Mouse (Mus musculus): ENCODE data around the gene Myocd.
A peak's percentile ranks its signal among the peaks of the same experiment; 100 is the strongest.

The Myocd gene

DNA sequence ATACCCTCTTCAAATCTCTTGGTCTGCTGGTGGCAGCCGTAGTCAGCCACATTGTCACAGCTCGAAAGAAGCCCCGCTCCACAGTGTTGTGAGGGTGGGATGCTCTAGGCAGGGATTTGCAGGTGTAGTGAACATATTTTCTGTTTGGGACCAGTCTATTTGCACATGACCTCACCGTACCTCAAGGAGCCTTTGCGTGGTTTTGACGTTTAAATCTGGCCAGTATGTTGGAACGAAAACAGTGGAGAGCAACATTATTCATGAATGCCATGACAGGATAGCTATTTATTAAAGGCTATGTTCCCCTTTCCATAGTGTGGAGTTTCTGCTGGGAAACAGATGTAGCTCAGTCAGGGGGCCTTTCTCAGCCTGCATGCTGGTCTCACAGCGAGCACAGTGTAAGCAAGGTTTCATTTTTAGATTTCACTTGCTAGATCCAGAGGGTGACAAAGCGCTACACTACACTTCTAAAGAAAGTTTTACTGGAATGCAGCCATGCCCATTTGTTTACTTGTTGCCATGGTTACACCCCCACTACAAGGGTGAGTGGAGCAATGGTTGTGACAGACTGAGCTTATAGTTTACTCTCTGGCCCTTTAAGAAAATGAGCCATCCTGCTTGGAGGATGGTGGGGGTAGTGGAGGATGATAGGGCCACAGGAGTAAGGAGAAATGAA, 54.7 kb downstream of the Myocd start:
- DNase-seq (ENCODE audit: low spot score in 2 of 2), result no peak

DNA sequence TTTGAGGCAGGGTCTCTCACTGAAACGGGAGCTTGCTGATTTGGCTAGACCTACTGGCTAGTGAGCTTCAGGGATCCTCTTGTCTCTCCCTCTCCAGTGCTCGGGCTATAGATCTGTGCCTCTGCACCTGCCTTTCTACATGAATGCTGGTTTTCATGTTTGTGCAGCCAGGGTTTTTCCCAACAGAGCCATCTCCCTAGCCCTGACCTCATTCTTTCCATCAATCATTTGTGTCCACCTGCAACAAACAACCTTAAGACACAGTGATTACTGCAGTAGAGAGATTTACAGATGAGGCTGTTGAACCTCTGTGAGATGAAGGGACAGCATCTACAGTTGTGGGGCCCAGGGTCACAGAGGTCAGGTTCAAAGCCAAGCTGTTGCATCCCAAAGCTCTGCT, 56.0 kb downstream of the Myocd start:
- no peak for DNase-seq (ENCODE audit: low spot score in 2 of 2)

DNA sequence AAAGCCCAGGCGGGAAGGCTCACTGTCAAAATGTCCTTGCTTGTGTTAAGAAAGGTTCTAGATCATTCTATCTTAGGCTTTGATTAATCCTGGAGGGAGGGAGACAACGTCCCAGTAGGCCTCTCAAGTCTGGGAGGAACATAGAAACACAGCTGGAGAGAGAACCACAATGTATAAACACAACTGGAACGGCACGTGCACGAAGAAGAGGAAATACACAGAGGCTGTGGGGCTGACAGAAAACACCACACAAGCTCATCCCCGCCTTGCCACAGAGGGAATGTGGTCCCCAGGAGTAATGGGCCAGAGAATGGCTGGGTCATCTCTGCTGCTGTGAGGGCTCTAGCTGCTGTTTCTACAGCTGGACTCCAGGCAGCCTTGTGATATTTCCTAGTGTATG, 58.1 kb downstream of the Myocd start:
- no peak for DNase-seq (ENCODE audit: low spot score in 2 of 2)

DNA sequence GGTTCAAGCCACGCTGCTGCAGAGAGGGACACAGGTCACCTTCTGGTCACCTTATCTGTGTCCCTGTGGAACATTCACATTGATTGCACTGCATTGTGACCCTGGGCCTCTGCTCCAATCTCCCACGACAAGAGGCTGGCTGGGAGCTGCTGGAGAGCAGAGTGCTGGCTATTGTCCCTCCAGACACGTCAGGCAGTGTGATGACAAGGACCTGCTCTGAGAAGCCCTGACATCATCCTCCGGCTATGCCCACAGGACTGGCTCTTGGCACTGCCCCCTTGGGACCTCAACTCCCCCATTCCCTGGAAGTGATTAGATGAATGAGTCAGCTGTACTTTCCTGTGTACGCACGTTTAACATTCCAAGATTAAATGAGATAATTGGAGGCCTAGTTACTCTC, 60.3 kb downstream of the Myocd start:
- no peak for DNase-seq (ENCODE audit: low spot score in 2 of 2)

DNA sequence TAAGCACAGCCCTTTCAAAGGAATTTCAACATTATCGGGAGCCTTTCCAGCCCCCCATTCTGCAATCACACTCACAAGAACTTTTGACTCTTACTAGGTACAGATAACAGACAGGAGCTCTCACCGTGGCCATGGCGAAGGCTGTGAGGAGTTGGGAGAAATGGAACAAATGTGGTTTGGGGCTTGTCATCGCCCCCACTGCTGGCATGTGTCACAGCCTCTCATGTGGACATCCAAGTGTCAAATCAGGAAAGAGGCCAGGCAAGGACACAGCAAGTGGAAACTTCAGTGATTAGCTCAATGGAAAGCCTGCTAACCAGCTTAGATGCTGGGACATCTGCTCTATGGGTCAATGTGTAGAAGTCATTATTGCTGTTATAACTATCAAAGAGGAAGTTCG, 64.5 kb downstream of the Myocd start:
- DNase-seq (ENCODE audit: low spot score in 2 of 2), result no peak

DNA sequence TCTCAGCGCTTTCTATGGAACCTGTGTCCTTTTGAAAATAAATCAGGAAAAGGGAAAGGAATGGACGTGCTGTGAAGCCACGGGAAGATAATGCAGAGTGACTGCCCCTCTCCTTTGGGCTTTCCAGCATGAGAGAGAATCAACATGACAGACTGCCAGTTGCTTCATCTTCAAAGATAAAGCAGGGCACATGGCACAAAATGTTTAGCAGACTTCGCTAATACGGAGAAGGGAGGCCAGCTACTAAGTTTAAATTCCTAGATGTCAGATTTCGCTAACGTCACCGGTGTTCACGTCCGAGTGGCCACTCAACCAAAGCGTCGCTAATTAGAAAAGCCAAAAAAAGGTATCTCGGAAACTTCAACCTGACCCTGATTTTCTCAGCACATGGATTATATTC, 65.1 kb downstream of the Myocd start:
- no peak for DNase-seq (ENCODE audit: low spot score in 2 of 2)

DNA sequence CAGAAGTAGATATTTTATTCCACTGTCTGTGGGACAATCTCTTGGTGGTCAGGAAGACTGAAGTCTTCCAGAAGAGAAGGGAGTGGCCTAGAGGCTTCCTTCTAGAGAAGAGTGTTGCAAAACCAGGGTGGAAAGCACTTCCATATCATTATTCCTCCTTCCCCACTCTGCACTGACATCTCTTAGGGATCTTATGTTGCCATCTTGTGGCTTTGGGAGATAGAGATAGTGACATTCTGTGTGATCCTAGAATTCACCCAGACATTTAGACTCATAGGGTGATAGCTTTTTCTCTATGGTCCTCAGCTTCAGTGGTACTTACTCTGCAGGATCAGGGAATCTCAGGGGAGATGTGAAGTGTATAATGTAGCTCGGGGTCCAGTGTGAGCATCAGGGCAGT, 66.8 kb downstream of the Myocd start:
- no peak for DNase-seq (ENCODE audit: low spot score in 2 of 2)

DNA sequence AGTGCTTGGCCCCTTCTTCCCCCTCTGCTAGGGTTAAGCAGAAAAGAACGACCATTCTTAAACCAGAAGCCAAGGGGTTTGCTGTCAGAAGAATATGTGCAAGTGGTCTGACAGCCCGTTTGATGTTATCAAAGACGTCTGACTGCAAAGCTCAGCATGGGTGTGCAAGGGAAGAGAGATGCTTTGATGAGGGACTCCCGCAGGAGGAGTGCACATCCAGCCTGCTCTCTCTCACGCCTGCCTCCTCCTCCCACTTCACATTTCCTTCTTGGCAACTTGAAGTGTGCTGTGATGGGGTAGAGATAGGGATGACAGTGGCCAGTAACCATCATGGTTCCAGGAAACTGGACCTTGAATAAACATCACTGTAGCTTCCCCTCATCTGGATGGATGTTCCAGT, 67.6 kb downstream of the Myocd start:
- DNase-seq (ENCODE audit: low spot score in 2 of 2), result no peak

DNA sequence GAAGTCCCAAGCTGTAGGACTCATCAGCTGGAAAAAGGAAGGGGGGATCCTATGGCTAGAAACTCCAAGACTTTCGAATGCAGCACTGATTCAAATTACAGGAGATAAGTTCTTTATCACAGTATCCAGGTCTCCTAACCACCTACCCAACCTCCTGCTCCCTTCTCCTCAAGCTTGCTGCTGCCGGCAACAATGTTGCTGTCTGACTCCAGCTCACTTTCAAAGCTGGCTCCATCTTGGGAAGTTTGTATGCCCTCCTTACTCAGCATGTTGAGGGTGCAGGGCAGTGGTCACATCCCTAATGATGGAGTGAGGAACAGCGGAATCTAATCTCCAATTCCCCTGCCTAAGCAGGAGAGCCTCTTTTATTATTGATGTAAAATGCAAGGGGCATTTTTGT, 71.8 kb downstream of the Myocd start:
- no peak for DNase-seq (ENCODE audit: low spot score in 2 of 2)

DNA sequence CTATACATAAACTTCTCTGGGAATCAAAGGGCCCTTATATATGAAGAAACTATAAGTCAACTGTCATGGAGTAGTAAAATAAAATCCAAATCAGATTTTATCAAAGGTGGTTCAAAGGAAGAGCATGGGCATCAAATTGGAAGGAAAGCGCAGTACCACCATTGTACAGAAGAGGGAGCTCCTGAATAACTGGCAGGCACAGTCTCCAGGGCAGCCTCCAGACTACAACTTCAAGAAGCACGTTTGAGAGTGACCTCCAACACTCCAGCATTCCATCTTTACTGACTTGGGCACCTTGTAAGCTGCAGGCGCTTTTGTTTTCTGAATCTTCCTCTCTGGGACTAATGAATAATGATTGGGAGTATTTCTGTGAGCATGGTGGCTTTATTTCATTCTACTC, 72.5 kb downstream of the Myocd start:
- peak; percentile 37 to 39 for DNase-seq (ENCODE audit: low spot score in 2 of 2)

DNA sequence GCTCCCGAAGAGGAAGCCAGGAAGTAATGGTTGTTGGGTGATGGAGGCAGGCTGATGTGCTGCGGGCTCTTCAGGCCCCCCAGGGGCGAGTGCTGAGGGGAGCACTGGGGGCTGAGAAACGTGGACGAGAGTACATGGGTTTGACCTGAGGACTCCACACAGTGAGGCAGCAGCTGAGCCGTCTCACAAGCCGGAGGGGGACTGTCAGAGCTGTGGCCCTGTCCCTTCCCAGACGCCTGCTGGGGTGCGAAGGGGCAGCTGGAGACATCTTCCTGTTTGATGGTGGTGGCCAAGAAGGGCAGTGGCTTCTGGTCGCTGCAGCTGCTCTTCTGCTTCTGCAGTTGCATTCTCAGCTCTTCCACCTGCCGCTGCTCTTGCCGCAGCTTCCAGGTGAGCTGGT, 82.8 kb downstream of the Myocd start:
- no peak for DNase-seq (ENCODE audit: low spot score in 2 of 2)

DNA sequence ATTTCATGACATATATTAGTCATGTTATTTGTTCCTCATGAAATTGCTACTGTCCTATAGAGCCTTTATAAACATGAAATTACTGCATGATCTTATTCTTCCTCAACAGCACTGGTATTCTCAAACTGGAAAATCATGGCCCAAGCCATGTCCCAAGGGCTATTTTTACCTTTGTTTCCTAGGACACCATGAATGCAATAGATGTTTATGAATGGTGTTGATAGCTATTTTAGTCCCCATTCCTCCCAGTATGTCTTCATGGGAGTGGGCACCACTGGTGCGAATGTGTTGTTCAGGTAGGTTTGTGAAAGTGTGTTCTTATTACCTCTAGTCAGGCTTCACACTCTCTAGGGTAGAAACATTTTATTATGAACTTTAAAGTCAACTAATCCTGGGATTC, 84.7 kb downstream of the Myocd start:
- DNase-seq (ENCODE audit: low spot score in 2 of 2), result no peak

DNA sequence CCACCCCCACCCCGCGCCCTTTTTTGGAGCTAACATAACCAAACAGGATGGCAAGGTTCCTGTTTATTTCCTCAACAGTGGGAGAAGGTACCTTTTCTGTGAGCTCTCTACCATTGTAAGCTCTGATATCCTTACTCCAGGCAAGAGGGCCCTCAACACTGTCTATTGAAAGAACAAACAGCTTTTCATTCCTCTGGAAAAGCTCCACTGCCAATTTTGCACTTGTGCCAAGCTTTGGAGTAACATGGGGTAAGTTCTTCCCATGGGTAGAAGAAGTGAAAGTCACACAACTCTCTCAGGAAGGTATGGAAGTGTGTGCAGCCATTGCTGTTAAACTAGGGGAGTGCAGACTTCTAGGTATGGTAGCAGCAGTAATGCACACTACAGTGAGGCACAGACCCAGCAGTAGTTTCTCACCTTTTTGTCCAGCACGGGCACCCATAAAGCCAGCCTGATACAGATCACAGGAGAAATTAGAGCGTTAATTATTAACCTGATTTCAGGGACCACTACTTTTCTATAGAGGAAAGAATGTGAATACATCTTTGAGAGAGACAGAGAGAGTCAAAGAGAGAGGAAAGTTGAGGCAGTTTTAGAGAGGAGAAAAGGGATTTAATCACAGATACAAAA, 99.6 kb downstream of the Myocd start:
- no peak for DNase-seq (ENCODE audit: low spot score in 2 of 2)

DNA sequence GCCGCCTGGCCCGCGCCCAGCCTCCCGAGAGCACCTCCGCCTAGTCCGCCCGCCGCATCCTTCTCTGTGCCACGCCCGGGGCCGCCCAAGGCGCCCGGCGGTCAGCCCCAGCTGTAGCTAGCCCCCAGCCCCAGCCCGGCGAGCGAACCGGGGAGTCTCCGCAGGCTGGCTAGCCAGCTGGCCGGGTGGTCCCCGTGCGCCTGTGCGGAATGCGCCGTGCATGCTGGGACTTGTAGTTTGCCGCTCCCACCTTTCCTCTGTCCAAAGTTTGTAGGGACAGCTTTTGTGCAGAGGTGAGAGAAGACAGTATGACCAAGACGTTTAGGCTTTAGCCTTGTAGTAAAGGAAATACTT, 107.0 kb downstream of the Myocd start, which contains the start of gene Arhgap44:
Gene Arhgap44, minus strand, starts transcription at position 195 of the 354 bp plus-strand sequence.
- peak; percentile 55 to 56 for DNase-seq (ENCODE audit: low spot score in 2 of 2)

DNA sequence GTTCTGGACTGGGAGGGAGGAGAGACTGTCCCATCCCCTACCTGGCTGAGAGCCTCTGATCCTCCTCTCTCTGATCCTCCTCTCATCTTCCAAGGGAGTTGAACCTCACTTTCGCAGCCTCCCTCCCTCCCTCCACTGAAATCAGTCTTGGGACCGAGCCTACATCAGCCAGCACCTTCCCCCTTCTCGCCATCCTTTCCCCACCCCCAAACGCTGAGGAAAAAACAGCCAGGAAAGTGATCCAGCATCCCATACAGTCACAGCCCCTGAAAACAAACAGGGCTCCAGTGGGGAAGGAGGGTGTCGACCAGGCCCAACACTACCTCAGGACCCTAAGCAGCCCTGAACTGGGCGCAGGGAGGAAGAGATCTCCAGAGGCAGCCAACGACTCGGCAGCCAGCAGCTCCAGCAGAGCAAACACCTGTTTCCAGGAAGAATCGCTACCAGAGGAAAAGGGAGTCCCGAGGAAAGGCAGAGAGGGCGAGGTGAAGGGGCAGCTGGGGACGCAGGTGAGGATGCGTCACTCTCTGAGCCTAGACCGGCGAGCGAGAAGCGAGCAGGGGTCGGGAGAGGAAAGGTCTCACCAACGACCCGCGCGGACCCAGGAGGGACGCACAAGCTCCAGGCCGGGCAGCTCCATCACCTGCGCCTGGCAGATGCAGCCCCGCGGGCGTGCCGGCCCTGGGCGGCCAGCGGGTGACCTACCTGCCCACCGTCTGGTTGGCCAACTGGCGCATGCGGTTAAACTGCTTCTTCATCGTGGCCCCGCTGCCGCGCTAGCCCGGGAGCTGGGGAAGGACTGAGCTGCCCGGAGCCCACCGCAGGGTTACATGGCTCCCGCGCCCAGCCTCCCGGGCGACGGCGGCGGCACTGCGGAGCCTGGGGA, 107.7 kb downstream of the Myocd start:
- DNase-seq (ENCODE audit: low spot score in 2 of 2), result no peak

DNA sequence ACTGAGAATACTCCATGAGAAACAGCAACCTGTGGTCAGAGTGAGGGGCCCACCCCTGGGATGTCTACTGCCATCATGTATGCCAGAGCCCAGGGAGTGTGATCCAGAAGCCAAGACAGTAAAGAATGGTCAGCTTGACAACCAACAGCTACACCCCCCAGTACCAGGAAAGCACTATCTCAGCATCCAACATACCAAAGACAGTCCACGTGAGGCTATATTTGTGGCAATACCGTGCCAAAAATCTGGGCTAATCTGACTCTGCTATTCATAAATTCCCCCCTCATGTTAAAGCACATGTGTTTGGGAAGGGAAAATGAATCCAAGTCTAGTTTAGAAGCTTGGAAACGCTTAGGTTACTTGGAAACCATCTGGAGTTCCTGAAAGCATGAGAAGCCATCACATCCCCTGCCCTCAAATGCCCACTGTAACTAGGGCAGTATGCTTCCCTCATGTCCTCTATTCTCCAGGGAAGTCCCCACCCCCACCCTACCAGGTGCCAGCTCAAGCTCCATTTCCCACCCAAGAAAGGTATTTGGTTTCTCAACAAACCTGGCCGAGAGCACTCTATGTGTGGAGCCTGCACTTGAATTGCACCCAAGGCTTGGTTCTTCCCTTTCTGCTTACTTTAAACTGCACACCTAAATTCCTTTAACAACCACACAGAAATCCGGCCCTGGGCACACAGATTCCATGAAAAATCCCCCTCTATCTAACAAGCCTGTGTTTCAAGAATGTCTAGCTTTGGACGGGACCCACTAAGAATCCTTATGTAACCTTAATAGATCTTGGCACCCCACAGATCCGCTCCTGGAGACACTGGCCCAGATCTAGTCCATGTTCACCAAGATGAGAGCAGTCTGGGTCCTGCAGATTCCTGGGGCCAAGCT, 108.6 kb downstream of the Myocd start:
- peak in 1 of 2 experiments; percentile 2 for DNase-seq (ENCODE audit: low spot score in 2 of 2)

DNA sequence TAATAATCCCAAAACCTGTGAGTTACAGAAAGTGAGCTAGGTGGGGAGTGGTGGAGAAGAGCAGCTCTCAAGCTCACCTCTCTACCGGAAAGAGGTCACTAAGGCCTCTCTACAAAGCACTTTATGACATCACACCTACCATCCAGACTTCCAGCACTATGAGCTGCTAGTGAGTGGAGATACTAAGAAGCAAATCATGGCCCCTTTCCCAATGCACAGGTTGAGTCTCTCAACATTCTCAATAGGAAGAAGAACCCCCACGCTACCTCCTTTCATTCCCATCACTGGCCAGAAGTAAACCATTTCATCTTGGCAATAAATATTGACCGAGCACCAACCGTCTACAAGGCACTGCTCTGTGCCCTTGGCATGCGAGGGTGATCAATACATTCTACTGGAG, 110.0 kb downstream of the Myocd start, which contains the start of gene 1700086D15Rik:
Gene 1700086D15Rik, minus strand, starts transcription at position 101 of the 400 bp plus-strand sequence.
- DNase-seq (ENCODE audit: low spot score in 2 of 2), result no peak

DNA sequence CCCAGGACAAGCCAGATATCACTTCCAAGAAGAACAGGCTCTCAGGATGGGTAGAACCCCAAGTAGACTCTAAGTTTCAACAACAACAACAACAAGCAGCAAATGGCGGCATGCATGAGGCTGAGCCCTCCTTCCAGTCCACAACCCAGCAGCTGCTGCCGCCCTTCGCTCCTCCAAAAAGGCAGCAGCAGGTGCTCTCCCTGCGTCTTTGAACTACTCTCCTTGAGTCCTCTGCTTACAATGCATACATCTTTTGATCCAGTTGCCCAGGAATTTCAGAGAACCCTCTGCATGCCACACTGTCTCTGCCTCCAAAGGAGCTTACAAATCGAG, 111.2 kb downstream of the Myocd start:
- no peak for DNase-seq (ENCODE audit: low spot score in 2 of 2)

DNA sequence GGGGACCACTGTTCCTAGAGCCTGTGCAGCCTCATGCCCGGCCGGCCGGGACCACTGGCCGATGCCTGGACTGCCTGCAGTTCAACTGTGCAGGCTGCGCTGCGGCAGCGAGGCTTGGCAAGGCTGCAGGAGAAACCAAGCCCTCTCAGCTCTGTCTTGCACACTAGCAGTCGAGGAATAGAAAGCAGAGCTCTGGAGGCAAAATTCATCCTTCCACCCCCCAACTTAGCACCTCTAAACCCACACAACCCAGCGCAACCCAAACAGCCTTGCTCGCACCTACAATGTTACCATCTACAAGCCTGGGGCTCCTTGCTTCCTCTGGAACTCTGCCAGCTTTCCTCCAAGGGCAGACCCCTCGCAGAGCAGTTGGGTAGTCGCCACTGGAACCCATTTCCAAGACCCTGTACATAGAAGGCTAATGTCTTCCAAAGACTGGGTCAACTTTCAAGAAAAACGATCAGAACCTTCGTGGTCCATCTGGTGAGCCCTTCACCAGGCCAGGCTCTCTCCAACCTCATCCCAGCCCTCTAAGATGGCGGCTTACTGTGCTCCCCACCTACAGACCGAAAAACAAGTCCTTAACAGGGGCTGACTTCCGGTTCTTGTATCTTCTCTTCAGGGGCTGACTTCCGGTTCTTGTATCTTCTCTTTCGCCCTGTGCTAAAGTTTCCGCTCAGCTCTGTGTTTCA, 111.7 kb downstream of the Myocd start:
- no peak for DNase-seq (ENCODE audit: low spot score in 2 of 2)

DNA sequence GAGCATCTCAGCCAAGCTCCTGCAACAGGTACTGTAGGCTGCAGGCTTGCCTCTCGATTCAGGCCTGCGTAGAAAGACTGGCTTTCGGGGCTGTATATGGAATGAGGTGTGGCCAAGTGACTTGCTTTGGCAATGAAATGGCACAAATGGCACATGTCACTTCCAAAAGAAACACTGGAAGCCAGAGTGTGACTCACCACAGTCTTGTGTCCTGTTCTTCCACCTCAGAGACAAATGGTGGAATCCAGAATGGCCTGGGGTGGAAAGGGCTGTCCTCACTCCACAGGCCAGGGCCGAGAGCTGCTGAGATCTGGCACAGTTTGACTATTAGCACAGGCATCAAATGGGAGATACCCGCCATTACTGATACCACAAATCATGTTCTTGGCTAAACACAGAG, 116.8 kb downstream of the Myocd start:
- no peak for DNase-seq (ENCODE audit: low spot score in 2 of 2)

DNA sequence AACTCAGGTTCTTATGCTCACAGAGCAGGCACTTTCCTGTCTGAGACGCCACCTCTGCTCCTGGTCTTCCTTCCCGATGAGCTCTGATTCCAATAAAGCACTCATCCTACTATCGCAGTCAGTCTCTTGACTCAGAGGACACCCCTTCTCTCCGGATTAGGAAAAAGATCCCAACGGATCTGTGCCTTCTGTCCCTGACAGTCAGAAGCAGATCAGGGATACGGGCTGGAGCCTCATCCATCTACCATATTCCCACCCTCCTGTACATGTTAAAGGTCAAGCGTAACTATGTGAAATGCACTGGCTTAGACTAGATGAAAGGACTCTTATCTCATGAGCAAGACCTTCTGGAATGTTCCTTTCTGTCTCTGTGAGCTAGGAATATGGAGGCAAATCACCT, 121.3 kb downstream of the Myocd start:
- DNase-seq (ENCODE audit: low spot score in 2 of 2), result no peak
